Mouse (Mus musculus) liver, postnatal 0 days (tissue): ENCODE measurements around the gene Actg2. TPM values are rescaled to one million over a fixed set of nuclear protein-coding genes. Genes with fewer than 3 reads are reported as not detected.

Source experiments
- ATAC-seq: fragments of 200-750 bp; cut with Nextera tagmentation; 2 replicates; pipeline ENCODE4 v1.8.0; 2017; ENCODE audit warnings: mild to moderate bottlenecking, moderate library complexity
- DNase-seq: peaks from one replicate; pipeline ENCODE4 v3.0.0-alpha.2; 2016
- H3K27ac ChIP-seq: fragments of 300-500 bp; sonication (generic); 2 replicates; pipeline ENCODE4 v1.5.1; 2014; ENCODE audit warnings: antibody characterized with exemption, moderate library complexity, mild to moderate bottlenecking, low read depth
- H3K27me3 ChIP-seq: fragments of 300-500 bp; sonication (generic); 2 replicates; pipeline ENCODE4 v1.6.1; 2014; ENCODE audit warnings: low read length, control low read depth, mixed read lengths; ENCODE audit not compliant: insufficient read depth
- H3K36me3 ChIP-seq: fragments of 300-500 bp; sonication (generic); replicated peaks from 2 replicates; pipeline ENCODE4 v1.6.1; 2014; ENCODE audit warnings: mild to moderate bottlenecking, control low read depth, low read length, moderate library complexity, mixed read lengths; ENCODE audit not compliant: insufficient read depth
- H3K4me1 ChIP-seq: fragments of 300-500 bp; sonication (generic); 2 replicates; pipeline ENCODE4 v1.6.1; 2014; ENCODE audit warnings: antibody characterized with exemption, mild to moderate bottlenecking, control low read depth; ENCODE audit not compliant: insufficient read depth
- H3K4me2 ChIP-seq: fragments of 300-500 bp; sonication (generic); 2 replicates; pipeline ENCODE4 v1.6.1; 2014; ENCODE audit warnings: low read depth, mild to moderate bottlenecking, low read length, moderate library complexity, mixed read lengths
- H3K4me3 ChIP-seq: fragments of 300-500 bp; sonication (generic); 2 replicates; pipeline ENCODE4 v1.5.1; 2014; ENCODE audit warnings: low read depth, low read length
- H3K9ac ChIP-seq: fragments of 300-500 bp; sonication (generic); replicated peaks from 2 replicates; pipeline ENCODE4 v1.6.1; 2014; ENCODE audit warnings: mild to moderate bottlenecking, moderate library complexity
- H3K9me3 ChIP-seq: fragments of 300-500 bp; sonication (generic); 2 replicates; pipeline ENCODE4 v1.6.1; 2016; ENCODE audit warnings: mild to moderate bottlenecking, control low read depth, low read length, mixed read lengths
- CTCF ChIP-seq: sonication (generic); IDR thresholded peaks from 2 replicates; pipeline ENCODE4 v1.5.1; 2016; ENCODE audit warnings: antibody characterized with exemption, low read depth
- EP300 ChIP-seq: IDR thresholded peaks from 2 replicates; pipeline ENCODE4 v1.6.1; 2016; ENCODE audit warnings: antibody characterized with exemption, low read depth, mild to moderate bottlenecking
- WGBS: fragments of 180-500 bp; shearing (Covaris S2); extraction: QIAGEN DNeasy Blood & Tissue Kit; methylation state at CpG from one replicate; pipeline ENCODE4 v1.1.7; 2014; ENCODE audit not compliant: insufficient replicate concordance; 5-methylcytosine and 5-hydroxymethylcytosine counted together
- polyA plus RNA-seq: library from polyadenylated mRNA; unstranded; fragments of >200 nt; fragmentation: Nextera tagmentation; extraction: Ambion mirVana; gene quantifications from 2 replicates; pipeline ENCODE4 v1.2.1, GENCODE M21; 2015

The Actg2 gene
- polyA plus RNA-seq, 1 experiment from 2014 or later, result 2.1 TPM

DNA sequence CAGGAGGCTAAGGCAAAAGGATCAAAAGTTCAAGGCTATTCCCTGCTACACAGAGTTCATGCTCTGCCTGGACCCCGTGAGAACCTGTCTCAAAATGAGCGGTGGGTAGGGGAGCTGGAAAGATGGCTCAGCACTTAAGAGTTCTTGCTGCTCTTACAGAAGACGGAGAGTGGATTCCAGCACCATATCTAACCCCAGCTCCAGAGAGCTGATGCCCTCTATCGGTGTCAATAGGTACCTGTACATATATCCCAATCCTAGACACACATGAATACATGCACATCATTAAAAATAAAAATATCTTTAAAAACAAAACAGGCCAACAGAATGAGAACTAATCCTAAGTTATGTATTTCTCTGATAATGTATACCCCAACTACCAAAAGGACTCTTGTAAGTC lies 57.8 kb downstream of the Actg2 start:
- H3K27me3 ChIP-seq, result no peaks in the 10 kb centered on the region
- H3K27ac ChIP-seq, result no peak overlapping the region
- no peaks in the 10 kb centered on the region for H3K9me3 ChIP-seq
- no peak overlapping the region for H3K4me2 ChIP-seq
- TF ChIP-seq EP300 (no peak), CTCF (peak; percentile 55)
- no peak overlapping the region for H3K9ac ChIP-seq
- ATAC-seq (no peak), DNase-seq (no peak)
- WGBS, result 59% methylated on average over 4 of the region's 4 CpGs
- H3K36me3 ChIP-seq, result peaks cover 17% of the 10 kb centered on the region
- H3K4me1 ChIP-seq, result peaks cover 6% of the 10 kb centered on the region; the same call in 1 of the 2 replicates
- H3K4me3 ChIP-seq, result no peak overlapping the region

DNA sequence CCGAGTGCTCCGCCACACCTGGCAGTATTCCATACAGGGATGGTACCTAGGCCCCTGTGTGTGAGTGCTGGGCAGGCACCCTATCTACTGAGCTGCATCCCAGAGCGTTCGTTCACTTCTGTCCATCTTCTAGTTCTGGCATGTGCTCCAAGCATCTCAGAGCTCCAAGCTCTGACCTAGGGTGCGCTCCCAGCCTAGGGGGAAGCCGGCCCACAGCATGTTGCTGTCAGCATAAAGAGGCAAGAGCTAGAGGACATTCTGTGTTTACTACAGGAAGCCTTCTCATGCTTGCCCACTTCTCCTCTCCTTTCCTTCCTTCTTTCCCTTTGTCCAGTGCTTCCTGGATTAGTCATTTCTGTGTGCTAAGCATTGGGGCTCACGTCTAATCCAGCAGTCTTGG lies 60.6 kb downstream of the Actg2 start:
- H3K9me3 ChIP-seq, result no peaks in the 10 kb centered on the region
- no peak overlapping the region for H3K9ac ChIP-seq
- ATAC-seq (no peak; the same call in 1 of the 2 replicates), DNase-seq (no peak)
- H3K27ac ChIP-seq, result no peak overlapping the region
- peaks cover 7% of the 10 kb centered on the region for H3K36me3 ChIP-seq
- TF ChIP-seq EP300 (no peak), CTCF (no peak)
- no peak overlapping the region for H3K4me3 ChIP-seq
- no peaks in the 10 kb centered on the region for H3K27me3 ChIP-seq
- WGBS, result 50% methylated on average over 7 of the region's 7 CpGs
- no peak overlapping the region for H3K4me2 ChIP-seq
- 0 out of 2 replicates have a peak, but pooled peaks cover 2% of the 10 kb centered on the region for H3K4me1 ChIP-seq

DNA sequence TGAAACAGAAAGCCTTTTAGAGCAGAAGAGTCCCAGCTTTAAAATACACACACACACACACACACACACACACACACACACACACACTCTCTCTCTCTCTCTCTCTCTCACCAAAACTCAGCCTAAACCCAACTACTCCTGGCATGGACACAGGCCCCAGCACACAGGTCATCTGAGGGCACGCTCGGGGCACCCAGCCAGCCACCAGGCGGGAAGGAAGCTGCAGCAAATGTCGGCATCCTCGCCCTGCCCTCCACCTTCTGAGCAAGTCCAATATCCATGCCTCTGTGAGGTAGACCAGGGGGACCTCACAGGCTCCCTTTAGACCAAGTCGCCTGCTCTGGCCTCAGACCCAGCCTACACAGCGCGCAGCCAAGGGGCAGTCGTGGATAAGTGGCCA lies 62.8 kb downstream of the Actg2 start:
- Histone ChIP-seq H3K27ac (no peak overlapping the region), H3K9ac (no peak overlapping the region), H3K4me3 (no peak overlapping the region), H3K4me2 (no peak overlapping the region), H3K4me1 (0 out of 2 replicates have a peak, but pooled peaks cover 2% of the 10 kb centered on the region), H3K9me3 (no peaks in the 10 kb centered on the region), H3K36me3 (no peaks in the 10 kb centered on the region), H3K27me3 (no peaks in the 10 kb centered on the region)
- 70% methylated on average over 9 of the region's 9 CpGs for WGBS
- TF ChIP-seq CTCF (no peak), EP300 (no peak)
- ATAC-seq (no peak), DNase-seq (no peak)

DNA sequence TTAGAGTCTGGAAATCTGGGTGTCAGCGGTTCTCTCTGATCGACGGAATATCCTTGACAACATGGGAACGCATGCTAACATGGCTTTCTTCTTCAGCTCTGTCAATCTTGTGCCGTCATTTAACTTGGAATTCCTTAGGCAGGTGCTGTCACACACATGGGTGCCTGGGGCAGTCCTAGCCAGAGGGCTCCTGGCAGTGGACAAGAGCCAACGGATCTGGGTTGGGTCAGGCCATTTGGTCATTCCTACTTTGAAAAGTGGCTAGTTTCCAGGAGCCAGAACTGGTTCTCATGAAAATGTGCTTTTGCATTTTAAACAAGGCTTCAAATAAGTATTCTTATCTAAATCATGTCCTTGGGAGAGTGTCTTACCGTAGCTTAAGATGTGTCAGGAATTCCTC lies 64.3 kb downstream of the Actg2 start:
- Histone ChIP-seq H3K9me3 (no peaks in the 10 kb centered on the region), H3K4me3 (no peak overlapping the region), H3K36me3 (no peaks in the 10 kb centered on the region), H3K9ac (no peak overlapping the region), H3K4me2 (no peak overlapping the region), H3K27me3 (no peaks in the 10 kb centered on the region), H3K27ac (no peak overlapping the region), H3K4me1 (0 out of 2 replicates have a peak, but pooled peaks cover 2% of the 10 kb centered on the region)
- DNase-seq, result no peak
- 88% methylated on average over 7 of the region's 7 CpGs for WGBS
- TF ChIP-seq EP300 (no peak), CTCF (no peak)
- no peak for ATAC-seq

DNA sequence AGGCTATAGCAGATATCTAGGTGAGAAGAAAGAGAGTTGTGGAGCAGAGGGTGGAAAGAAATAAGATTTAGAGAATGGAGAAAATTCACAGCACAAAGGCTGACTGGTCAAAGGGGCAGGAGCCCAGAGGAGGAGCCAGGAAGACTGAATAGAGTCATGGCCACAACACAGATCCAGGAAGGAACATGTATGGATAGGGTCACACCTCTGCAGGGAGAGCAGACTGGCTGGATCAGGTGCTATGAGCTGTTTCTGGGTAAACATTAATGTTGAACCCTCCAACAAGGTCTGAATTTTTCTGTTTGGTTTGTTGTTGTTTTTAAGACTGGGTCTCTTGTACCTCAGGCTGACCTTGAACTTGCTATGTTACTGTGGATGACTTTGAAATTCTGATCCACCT lies 72.1 kb downstream of the Actg2 start:
- H3K27ac ChIP-seq, result no peak overlapping the region
- H3K27me3 ChIP-seq, result no peaks in the 10 kb centered on the region
- H3K4me2 ChIP-seq, result no peak overlapping the region
- DNase-seq (no peak), ATAC-seq (no peak)
- H3K9ac ChIP-seq, result no peak overlapping the region
- TF ChIP-seq EP300, result no peak
- no peak for TF ChIP-seq CTCF
- H3K9me3 ChIP-seq, result no peaks in the 10 kb centered on the region
- no peak overlapping the region for H3K4me3 ChIP-seq
- no peaks in the 10 kb centered on the region for H3K36me3 ChIP-seq
- peaks cover 3% of the 10 kb centered on the region; the same call in 1 of the 2 replicates for H3K4me1 ChIP-seq

Other genes with a start within 250 kb of the Actg2 start
- 16.6 and 20.9 TPM in 2 replicates for gene Mthfd2, start 210.4 kb downstream of the Actg2 start, polyA plus RNA-seq
- gene Mob1a, start 210.2 kb downstream of the Actg2 start, polyA plus RNA-seq, result 17.2 and 20.9 TPM in 2 replicates
- 277 and 286 TPM in 2 replicates for gene Bola3, start 187.1 kb downstream of the Actg2 start, polyA plus RNA-seq
- gene Tet3, start 77.2 kb downstream of the Actg2 start, polyA plus RNA-seq, result 7.9 and 8.5 TPM in 2 replicates
- gene Dguok, start 29.3 kb downstream of the Actg2 start, polyA plus RNA-seq, result 24.7 and 25.8 TPM in 2 replicates
- 8.6 and 9.1 TPM in 2 replicates for gene Stambp, start 36.5 kb upstream of the Actg2 start, polyA plus RNA-seq
- 72.5 and 75.0 TPM in 2 replicates for gene Clec4f, start 119.9 kb upstream of the Actg2 start, polyA plus RNA-seq
- gene Cd207, start 141.6 kb upstream of the Actg2 start, polyA plus RNA-seq, result 1.3 and 1.6 TPM in 2 replicates
- gene Vax2, start 175.0 kb upstream of the Actg2 start, polyA plus RNA-seq, result not detected in 2 replicates
- not detected in 2 replicates for gene Atp6v1b1, start 206.7 kb upstream of the Actg2 start, polyA plus RNA-seq
- not detected in 2 replicates for gene Ankrd53, start 226.4 kb upstream of the Actg2 start, polyA plus RNA-seq
- 68.3 and 74.9 TPM in 2 replicates for gene Tex261, start 239.5 kb upstream of the Actg2 start, polyA plus RNA-seq